Mouse (Mus musculus): Measurements from ENCODE around the gene Ddx6. TPM values are rescaled to one million over a fixed set of nuclear protein-coding genes. Genes with fewer than 3 reads are reported as not detected.
"Not testable (repeated sequence)": the region's sequence is repeated elsewhere in the genome, so short reads cannot be mapped to it uniquely, and the experiment has no call there.

The Ddx6 gene
- polyA plus RNA-seq, 1 experiment: 20.8 TPM

GRCm38 (mm10) chr9:44573306-44573705 lies 31.4 kb upstream of the Ddx6 start:
- H3K27me3 ChIP-seq (replicated peaks; ENCODE audit: control insufficient read depth, insufficient read depth, low read length): no peaks in the 10 kb centered on the region
- TF ChIP-seq POLR2A (IDR thresholded peaks at IDR 0.05; ENCODE audit: low read depth, low read length): no peak
- TF ChIP-seq CTCF (conservative IDR thresholded peaks at IDR 0.05; ENCODE audit: insufficient read depth, insufficient read length, low read depth, low read length): no peak

GRCm38 (mm10) chr9:44575095-44575494 lies 29.6 kb upstream of the Ddx6 start:
- DNase-seq: no peak
- WGBS: 85% methylated on average over 2 of the region's 2 CpGs

More at GRCm38 (mm10) chr9:44573306-44573705, 31.4 kb upstream of the Ddx6 start:
- no peak overlapping the region for H3K4me3 ChIP-seq (ENCODE audit: insufficient read depth, low read depth, low read length)
- no peaks in the 10 kb centered on the region for H3K4me1 ChIP-seq (ENCODE audit: control insufficient read depth, insufficient read depth, low read length)
- H3K27ac ChIP-seq (ENCODE audit: insufficient read depth, low read depth, low read length): no peak overlapping the region
- no peak for DNase-seq
- WGBS: 82% methylated on average over 4 of the region's 4 CpGs
- no peaks in the 10 kb centered on the region for H3K36me3 ChIP-seq (ENCODE audit: control insufficient read depth, insufficient read depth, low read length)

GRCm38 (mm10) chr9:44576046-44576445 lies 28.6 kb upstream of the Ddx6 start:
- H3K4me1 ChIP-seq (ENCODE audit: control insufficient read depth, insufficient read depth, low read length); H3K4me3 ChIP-seq (ENCODE audit: insufficient read depth, low read depth, low read length); DNase-seq; H3K27ac ChIP-seq (ENCODE audit: insufficient read depth, low read depth, low read length); H3K36me3 ChIP-seq (ENCODE audit: control insufficient read depth, insufficient read depth, low read length); H3K27me3 ChIP-seq (replicated peaks; ENCODE audit: control insufficient read depth, insufficient read depth, low read length): not testable (repeated sequence)
- WGBS: 92% methylated on average over 7 of the region's 7 CpGs

More at GRCm38 (mm10) chr9:44575095-44575494, 29.6 kb upstream of the Ddx6 start:
- TF ChIP-seq CTCF (conservative IDR thresholded peaks at IDR 0.05; ENCODE audit: insufficient read depth, insufficient read length, low read depth, low read length) (no peak), POLR2A (IDR thresholded peaks at IDR 0.05; ENCODE audit: low read depth, low read length) (no peak)
- no peaks in the 10 kb centered on the region for H3K36me3 ChIP-seq (ENCODE audit: control insufficient read depth, insufficient read depth, low read length)
- no peak overlapping the region for H3K27ac ChIP-seq (ENCODE audit: insufficient read depth, low read depth, low read length)
- no peak overlapping the region for H3K4me3 ChIP-seq (ENCODE audit: insufficient read depth, low read depth, low read length)
- no peaks in the 10 kb centered on the region for H3K27me3 ChIP-seq (replicated peaks; ENCODE audit: control insufficient read depth, insufficient read depth, low read length)
- no peaks in the 10 kb centered on the region for H3K4me1 ChIP-seq (ENCODE audit: control insufficient read depth, insufficient read depth, low read length)

GRCm38 (mm10) chr9:44579392-44579791 lies 25.3 kb upstream of the Ddx6 start:
- DNase-seq: peak; percentile 35
- no peaks in the 10 kb centered on the region for H3K27me3 ChIP-seq (replicated peaks; ENCODE audit: control insufficient read depth, insufficient read depth, low read length)
- no peak overlapping the region for H3K27ac ChIP-seq (ENCODE audit: insufficient read depth, low read depth, low read length)
- WGBS: 36% methylated on average over 6 of the region's 6 CpGs
- H3K36me3 ChIP-seq (ENCODE audit: control insufficient read depth, insufficient read depth, low read length): no peaks in the 10 kb centered on the region
- H3K4me3 ChIP-seq (ENCODE audit: insufficient read depth, low read depth, low read length): no peak overlapping the region
- TF ChIP-seq POLR2A (IDR thresholded peaks at IDR 0.05; ENCODE audit: low read depth, low read length) (no peak), CTCF (conservative IDR thresholded peaks at IDR 0.05; ENCODE audit: insufficient read depth, insufficient read length, low read depth, low read length) (no peak)
- no peaks in the 10 kb centered on the region for H3K4me1 ChIP-seq (ENCODE audit: control insufficient read depth, insufficient read depth, low read length)

- H3K27me3 ChIP-seq (replicated peaks; ENCODE audit: control insufficient read depth, insufficient read depth, low read length): no peaks in the 10 kb centered on the region
- WGBS: 92% methylated on average over 5 of the region's 5 CpGs
- no peak for DNase-seq
- no peak overlapping the region for H3K4me3 ChIP-seq (ENCODE audit: insufficient read depth, low read depth, low read length)
- H3K36me3 ChIP-seq (ENCODE audit: control insufficient read depth, insufficient read depth, low read length): no peaks in the 10 kb centered on the region
- TF ChIP-seq POLR2A (IDR thresholded peaks at IDR 0.05; ENCODE audit: low read depth, low read length) (no peak), CTCF (conservative IDR thresholded peaks at IDR 0.05; ENCODE audit: insufficient read depth, insufficient read length, low read depth, low read length) (no peak)
- no peaks in the 10 kb centered on the region for H3K4me1 ChIP-seq (ENCODE audit: control insufficient read depth, insufficient read depth, low read length)
- H3K27ac ChIP-seq (ENCODE audit: insufficient read depth, low read depth, low read length): no peak overlapping the region
These were observed 24.6 kb upstream of the Ddx6 start for GRCm38 (mm10) chr9:44580085-44580484.

- no peak for DNase-seq
- H3K4me1 ChIP-seq (ENCODE audit: control insufficient read depth, insufficient read depth, low read length): no peaks in the 10 kb centered on the region
- no peaks in the 10 kb centered on the region for H3K36me3 ChIP-seq (ENCODE audit: control insufficient read depth, insufficient read depth, low read length)
- 22% methylated on average over 3 of the region's 3 CpGs for WGBS
- H3K27ac ChIP-seq (ENCODE audit: insufficient read depth, low read depth, low read length): no peak overlapping the region
- no peak overlapping the region for H3K4me3 ChIP-seq (ENCODE audit: insufficient read depth, low read depth, low read length)
- no peak for TF ChIP-seq CTCF (conservative IDR thresholded peaks at IDR 0.05; ENCODE audit: insufficient read depth, insufficient read length, low read depth, low read length)
- no peak for TF ChIP-seq POLR2A (IDR thresholded peaks at IDR 0.05; ENCODE audit: low read depth, low read length)
- H3K27me3 ChIP-seq (replicated peaks; ENCODE audit: control insufficient read depth, insufficient read depth, low read length): no peaks in the 10 kb centered on the region
These were observed 23.3 kb upstream of the Ddx6 start for GRCm38 (mm10) chr9:44581423-44581822.

- Histone ChIP-seq H3K27me3 (replicated peaks; ENCODE audit: control insufficient read depth, insufficient read depth, low read length) (no peaks in the 10 kb centered on the region), H3K4me1 (ENCODE audit: control insufficient read depth, insufficient read depth, low read length) (no peaks in the 10 kb centered on the region), H3K27ac (ENCODE audit: insufficient read depth, low read depth, low read length) (no peak overlapping the region), H3K4me3 (ENCODE audit: insufficient read depth, low read depth, low read length) (no peak overlapping the region), H3K36me3 (ENCODE audit: control insufficient read depth, insufficient read depth, low read length) (no peaks in the 10 kb centered on the region)
- TF ChIP-seq POLR2A (IDR thresholded peaks at IDR 0.05; ENCODE audit: low read depth, low read length): no peak
- no peak for TF ChIP-seq CTCF (conservative IDR thresholded peaks at IDR 0.05; ENCODE audit: insufficient read depth, insufficient read length, low read depth, low read length)
- 84% methylated on average over 16 of the region's 16 CpGs for WGBS
- no peak for DNase-seq
These were observed 22.3 kb upstream of the Ddx6 start for GRCm38 (mm10) chr9:44582390-44582789.
